Mouse (Mus musculus): Measurements from ENCODE around the gene Cd247. TPM values are rescaled to one million over a fixed set of nuclear protein-coding genes. Genes with fewer than 3 reads are reported as not detected.

Gene Cd247
- polyA plus RNA-seq, 1 experiment from 2014 or later, result 1.7 TPM

GRCm38 (mm10) chr1:165781911-165782310 is 6.6 kb upstream of the Cd247 start:
- H3K4me2 ChIP-seq (ENCODE audit: low read depth, low read length, severe bottlenecking), result no peak overlapping the region
- peaks cover 7% of the 10 kb centered on the region; the same call in 1 of the 2 replicates for H3K27me3 ChIP-seq (ENCODE audit: control insufficient read depth, insufficient read depth, low read length)
- DNase-seq (ENCODE audit: low spot score), result no peak
- H3K9ac ChIP-seq (ENCODE audit: low read length), result no peak overlapping the region
- H3K36me3 ChIP-seq (ENCODE audit: control insufficient read depth, insufficient read depth, low read length), result no peaks in the 10 kb centered on the region
- ATAC-seq (replicated peaks; ENCODE audit: low FRiP score), result no peak
- WGBS, result 93% methylated on average over 12 of the region's 12 CpGs
- no peak overlapping the region for H3K27ac ChIP-seq (ENCODE audit: low read depth, low read length)
- H3K9me3 ChIP-seq (ENCODE audit: control insufficient read depth, low read length), result no peaks in the 10 kb centered on the region
- H3K4me3 ChIP-seq (ENCODE audit: low read depth, low read length), result no peak overlapping the region
- 0 out of 2 replicates have a peak, but pooled peaks cover 2% of the 10 kb centered on the region for H3K4me1 ChIP-seq (replicated peaks; ENCODE audit: control insufficient read depth, insufficient read depth, low read length)

- Histone ChIP-seq H3K27ac (ENCODE audit: low read depth, low read length) (no peak overlapping the region), H3K9me3 (ENCODE audit: control insufficient read depth, low read length) (no peaks in the 10 kb centered on the region), H3K4me2 (ENCODE audit: low read depth, low read length, severe bottlenecking) (no peak overlapping the region), H3K4me1 (replicated peaks; ENCODE audit: control insufficient read depth, insufficient read depth, low read length) (0 out of 2 replicates have a peak, but pooled peaks cover 2% of the 10 kb centered on the region), H3K36me3 (ENCODE audit: control insufficient read depth, insufficient read depth, low read length) (no peaks in the 10 kb centered on the region), H3K4me3 (ENCODE audit: low read depth, low read length) (no peak overlapping the region), H3K9ac (ENCODE audit: low read length) (no peak overlapping the region), H3K27me3 (ENCODE audit: control insufficient read depth, insufficient read depth, low read length) (peaks cover 2% of the 10 kb centered on the region; the same call in 1 of the 2 replicates)
- no peak for ATAC-seq (replicated peaks; ENCODE audit: low FRiP score)
- WGBS, result 66% methylated on average over 11 of the region's 11 CpGs
- DNase-seq (ENCODE audit: low spot score), result no peak
Measured at GRCm38 (mm10) chr1:165786296-165786695, 2.2 kb upstream of the Cd247 start.

DNA sequence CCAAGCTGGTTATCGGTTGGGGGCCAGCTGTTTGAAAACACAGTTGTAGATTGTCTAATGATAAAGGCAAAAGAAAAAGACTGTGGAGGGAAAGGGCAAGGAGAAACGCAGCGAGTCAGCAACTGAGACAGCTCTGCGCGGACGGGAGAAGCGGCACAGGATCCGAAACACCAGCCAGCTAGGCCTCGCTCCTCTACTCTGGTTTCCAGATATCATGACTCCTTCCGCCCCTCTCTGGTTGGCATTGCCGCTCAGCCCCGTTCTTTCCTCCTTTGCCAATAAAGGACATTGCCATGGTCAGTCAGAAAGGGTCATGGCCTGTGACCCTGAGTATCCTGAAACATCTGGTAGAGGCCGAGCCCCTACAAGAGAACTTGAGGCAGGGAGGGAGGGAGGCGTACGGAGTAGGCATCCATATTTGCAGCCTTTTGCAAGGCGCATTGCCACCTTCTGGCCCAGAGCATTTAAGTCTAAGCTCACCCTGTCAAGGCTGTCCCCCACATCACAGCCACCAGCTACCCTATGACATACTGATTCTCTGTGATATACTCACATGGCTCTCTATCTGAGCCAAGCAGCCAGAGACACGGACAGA is 682 bp downstream of the Cd247 start:
- 81% methylated on average over 17 of the region's 17 CpGs for WGBS
- Histone ChIP-seq H3K4me1 (replicated peaks; ENCODE audit: control insufficient read depth, insufficient read depth, low read length) (0 out of 2 replicates have a peak, but pooled peaks cover 2% of the 10 kb centered on the region), H3K27ac (ENCODE audit: low read depth, low read length) (no peak overlapping the region), H3K36me3 (ENCODE audit: control insufficient read depth, insufficient read depth, low read length) (no peaks in the 10 kb centered on the region), H3K27me3 (ENCODE audit: control insufficient read depth, insufficient read depth, low read length) (no peaks in the 10 kb centered on the region), H3K4me2 (ENCODE audit: low read depth, low read length, severe bottlenecking) (no peak overlapping the region), H3K9me3 (ENCODE audit: control insufficient read depth, low read length) (no peaks in the 10 kb centered on the region), H3K4me3 (ENCODE audit: low read depth, low read length) (no peak overlapping the region), H3K9ac (ENCODE audit: low read length) (no peak overlapping the region)
- no peak for DNase-seq (ENCODE audit: low spot score)
- ATAC-seq (replicated peaks; ENCODE audit: low FRiP score), result no peak

DNA sequence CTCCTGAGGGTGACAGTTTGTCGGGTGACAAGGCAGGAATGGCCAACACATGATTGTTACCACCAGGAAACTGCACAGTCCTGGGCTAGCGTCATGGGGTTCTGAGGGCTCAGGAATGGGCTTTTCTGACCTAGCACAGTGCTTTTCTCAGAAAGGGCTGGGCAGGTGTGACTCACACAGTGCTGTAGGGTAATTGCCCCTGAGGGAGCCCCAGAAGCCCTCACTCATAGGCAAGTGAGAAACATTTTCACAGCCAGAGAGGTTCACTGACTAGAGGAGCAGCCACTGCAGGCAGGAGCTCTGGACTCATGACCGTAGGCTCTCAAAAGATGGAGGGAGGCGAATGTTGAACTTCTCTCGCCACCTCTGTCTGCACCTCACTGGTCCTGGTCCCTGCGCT is 1.5 kb downstream of the Cd247 start:
- DNase-seq (ENCODE audit: low spot score) (no peak), ATAC-seq (replicated peaks; ENCODE audit: low FRiP score) (no peak)
- Histone ChIP-seq H3K36me3 (ENCODE audit: control insufficient read depth, insufficient read depth, low read length) (no peaks in the 10 kb centered on the region), H3K27ac (ENCODE audit: low read depth, low read length) (no peak overlapping the region), H3K4me3 (ENCODE audit: low read depth, low read length) (no peak overlapping the region), H3K4me2 (ENCODE audit: low read depth, low read length, severe bottlenecking) (no peak overlapping the region), H3K27me3 (ENCODE audit: control insufficient read depth, insufficient read depth, low read length) (no peaks in the 10 kb centered on the region), H3K9me3 (ENCODE audit: control insufficient read depth, low read length) (no peaks in the 10 kb centered on the region), H3K9ac (ENCODE audit: low read length) (no peak overlapping the region), H3K4me1 (replicated peaks; ENCODE audit: control insufficient read depth, insufficient read depth, low read length) (0 out of 2 replicates have a peak, but pooled peaks cover 2% of the 10 kb centered on the region)
- WGBS, result 87% methylated on average over 6 of the region's 6 CpGs

GRCm38 (mm10) chr1:165790461-165791210 is 2.2 kb downstream of the Cd247 start:
- no peaks in the 10 kb centered on the region for H3K27me3 ChIP-seq (ENCODE audit: control insufficient read depth, insufficient read depth, low read length)
- H3K9me3 ChIP-seq (ENCODE audit: control insufficient read depth, low read length), result no peaks in the 10 kb centered on the region
- H3K4me2 ChIP-seq (ENCODE audit: low read depth, low read length, severe bottlenecking), result no peak overlapping the region
- 0 out of 2 replicates have a peak, but pooled peaks cover 2% of the 10 kb centered on the region for H3K4me1 ChIP-seq (replicated peaks; ENCODE audit: control insufficient read depth, insufficient read depth, low read length)
- 93% methylated on average over 17 of the region's 17 CpGs for WGBS
- DNase-seq (ENCODE audit: low spot score) (no peak), ATAC-seq (replicated peaks; ENCODE audit: low FRiP score) (no peak)
- no peak overlapping the region for H3K4me3 ChIP-seq (ENCODE audit: low read depth, low read length)
- no peaks in the 10 kb centered on the region for H3K36me3 ChIP-seq (ENCODE audit: control insufficient read depth, insufficient read depth, low read length)
- H3K9ac ChIP-seq (ENCODE audit: low read length), result no peak overlapping the region
- no peak overlapping the region for H3K27ac ChIP-seq (ENCODE audit: low read depth, low read length)

- no peak for DNase-seq (ENCODE audit: low spot score)
- H3K4me1 ChIP-seq (replicated peaks; ENCODE audit: control insufficient read depth, insufficient read depth, low read length), result 0 out of 2 replicates have a peak, but pooled peaks cover 2% of the 10 kb centered on the region
- H3K36me3 ChIP-seq (ENCODE audit: control insufficient read depth, insufficient read depth, low read length), result no peaks in the 10 kb centered on the region
- no peak for ATAC-seq (replicated peaks; ENCODE audit: low FRiP score)
- H3K4me3 ChIP-seq (ENCODE audit: low read depth, low read length), result no peak overlapping the region
- 90% methylated on average over 9 of the region's 9 CpGs for WGBS
- H3K27ac ChIP-seq (ENCODE audit: low read depth, low read length), result no peak overlapping the region
- H3K9me3 ChIP-seq (ENCODE audit: control insufficient read depth, low read length), result no peaks in the 10 kb centered on the region
- no peaks in the 10 kb centered on the region for H3K27me3 ChIP-seq (ENCODE audit: control insufficient read depth, insufficient read depth, low read length)
- H3K4me2 ChIP-seq (ENCODE audit: low read depth, low read length, severe bottlenecking), result no peak overlapping the region
- no peak overlapping the region for H3K9ac ChIP-seq (ENCODE audit: low read length)
Measured at GRCm38 (mm10) chr1:165791411-165791810, 2.9 kb downstream of the Cd247 start.

GRCm38 (mm10) chr1:165801709-165802310 is 13.3 kb downstream of the Cd247 start:
- H3K9me3 ChIP-seq (ENCODE audit: control insufficient read depth, low read length), result no peaks in the 10 kb centered on the region
- H3K4me2 ChIP-seq (ENCODE audit: low read depth, low read length, severe bottlenecking), result no peak overlapping the region
- no peak overlapping the region for H3K4me3 ChIP-seq (ENCODE audit: low read depth, low read length)
- H3K27me3 ChIP-seq (ENCODE audit: control insufficient read depth, insufficient read depth, low read length), result 0 out of 2 replicates have a peak, but pooled peaks cover 1% of the 10 kb centered on the region
- no peak for DNase-seq (ENCODE audit: low spot score)
- ATAC-seq (replicated peaks; ENCODE audit: low FRiP score), result no peak
- H3K27ac ChIP-seq (ENCODE audit: low read depth, low read length), result no peak overlapping the region
- no peaks in the 10 kb centered on the region for H3K36me3 ChIP-seq (ENCODE audit: control insufficient read depth, insufficient read depth, low read length)
- no peak overlapping the region for H3K9ac ChIP-seq (ENCODE audit: low read length)
- 87% methylated on average over 11 of the region's 11 CpGs for WGBS
- H3K4me1 ChIP-seq (replicated peaks; ENCODE audit: control insufficient read depth, insufficient read depth, low read length), result no peaks in the 10 kb centered on the region

GRCm38 (mm10) chr1:165803107-165803506 is 14.6 kb downstream of the Cd247 start:
- H3K9ac ChIP-seq (ENCODE audit: low read length), result no peak overlapping the region
- H3K27ac ChIP-seq (ENCODE audit: low read depth, low read length), result no peak overlapping the region
- no peak overlapping the region for H3K4me2 ChIP-seq (ENCODE audit: low read depth, low read length, severe bottlenecking)
- DNase-seq (ENCODE audit: low spot score), result no peak
- H3K27me3 ChIP-seq (ENCODE audit: control insufficient read depth, insufficient read depth, low read length), result peaks cover 6% of the 10 kb centered on the region; the same call in 1 of the 2 replicates
- ATAC-seq (replicated peaks; ENCODE audit: low FRiP score), result no peak
- H3K9me3 ChIP-seq (ENCODE audit: control insufficient read depth, low read length), result no peaks in the 10 kb centered on the region
- no peaks in the 10 kb centered on the region for H3K4me1 ChIP-seq (replicated peaks; ENCODE audit: control insufficient read depth, insufficient read depth, low read length)
- no peak overlapping the region for H3K4me3 ChIP-seq (ENCODE audit: low read depth, low read length)
- no peaks in the 10 kb centered on the region for H3K36me3 ChIP-seq (ENCODE audit: control insufficient read depth, insufficient read depth, low read length)
- 88% methylated on average over 5 of the region's 5 CpGs for WGBS

Data from forebrain, embryonic 11.5 days (tissue).